Mouse (Mus musculus): Measurements from ENCODE around the gene Kif21b. TPM values are rescaled to one million over a fixed set of nuclear protein-coding genes. Genes with fewer than 3 reads are reported as not detected.

The Kif21b gene
- polyA plus RNA-seq, 1 experiment: 94.8 TPM

GRCm38 (mm10) chr1:136132386-136133201 lies 1.4 kb downstream of the Kif21b start:
- 16% methylated on average over 10 of the region's 10 CpGs for WGBS
- no peak for TF ChIP-seq CTCF (IDR thresholded peaks at IDR 0.05; ENCODE audit: insufficient read depth, low read depth, low read length)
- TF ChIP-seq POLR2A (IDR thresholded peaks at IDR 0.05; ENCODE audit: insufficient read depth, low read depth, low read length): no peak
- peak overlapping the region; percentile 74 for H3K27ac ChIP-seq (ENCODE audit: insufficient read depth, low read depth, low read length)
- H3K4me1 ChIP-seq (ENCODE audit: control insufficient read depth, insufficient read depth, low read length): peaks cover 66% of the 10 kb centered on the region
- peak overlapping the region; percentile 93 for H3K4me3 ChIP-seq (ENCODE audit: insufficient read depth, low read depth, low read length)

GRCm38 (mm10) chr1:136133570-136134240 lies 2.5 kb downstream of the Kif21b start:
- WGBS: 20% methylated on average over 13 of the region's 13 CpGs
- Histone ChIP-seq H3K4me3 (ENCODE audit: insufficient read depth, low read depth, low read length) (peak overlapping the region; percentile 93), H3K4me1 (ENCODE audit: control insufficient read depth, insufficient read depth, low read length) (peaks cover 67% of the 10 kb centered on the region), H3K27ac (ENCODE audit: insufficient read depth, low read depth, low read length) (peak overlapping the region; percentile 74; the same call in 1 of the 2 replicates)
- TF ChIP-seq CTCF (IDR thresholded peaks at IDR 0.05; ENCODE audit: insufficient read depth, low read depth, low read length) (no peak), POLR2A (IDR thresholded peaks at IDR 0.05; ENCODE audit: insufficient read depth, low read depth, low read length) (no peak)

- peak overlapping the region; percentile 22; the same call in 1 of the 2 replicates for H3K27ac ChIP-seq (ENCODE audit: insufficient read depth, low read depth, low read length)
- no peak for TF ChIP-seq POLR2A (IDR thresholded peaks at IDR 0.05; ENCODE audit: insufficient read depth, low read depth, low read length)
- TF ChIP-seq CTCF (IDR thresholded peaks at IDR 0.05; ENCODE audit: insufficient read depth, low read depth, low read length): no peak
- no peak overlapping the region for H3K4me3 ChIP-seq (ENCODE audit: insufficient read depth, low read depth, low read length)
- WGBS: 75% methylated on average over 2 of the region's 2 CpGs
- peaks cover 64% of the 10 kb centered on the region for H3K4me1 ChIP-seq (ENCODE audit: control insufficient read depth, insufficient read depth, low read length)
Observed at GRCm38 (mm10) chr1:136134547-136134946, 3.4 kb downstream of the Kif21b start.

GRCm38 (mm10) chr1:136135046-136135445 lies 3.9 kb downstream of the Kif21b start:
- 48% methylated on average over 1 of the region's 1 CpGs for WGBS
- TF ChIP-seq CTCF (IDR thresholded peaks at IDR 0.05; ENCODE audit: insufficient read depth, low read depth, low read length): no peak
- TF ChIP-seq POLR2A (IDR thresholded peaks at IDR 0.05; ENCODE audit: insufficient read depth, low read depth, low read length): no peak
- H3K27ac ChIP-seq (ENCODE audit: insufficient read depth, low read depth, low read length): peak overlapping the region; percentile 22; the same call in 1 of the 2 replicates
- H3K4me1 ChIP-seq (ENCODE audit: control insufficient read depth, insufficient read depth, low read length): peaks cover 63% of the 10 kb centered on the region
- H3K4me3 ChIP-seq (ENCODE audit: insufficient read depth, low read depth, low read length): no peak overlapping the region

GRCm38 (mm10) chr1:136135777-136136444 lies 4.7 kb downstream of the Kif21b start:
- Histone ChIP-seq H3K27ac (ENCODE audit: insufficient read depth, low read depth, low read length) (peak overlapping the region; percentile 57), H3K4me1 (ENCODE audit: control insufficient read depth, insufficient read depth, low read length) (peaks cover 65% of the 10 kb centered on the region), H3K4me3 (ENCODE audit: insufficient read depth, low read depth, low read length) (no peak overlapping the region)
- TF ChIP-seq POLR2A (IDR thresholded peaks at IDR 0.05; ENCODE audit: insufficient read depth, low read depth, low read length): no peak
- TF ChIP-seq CTCF (IDR thresholded peaks at IDR 0.05; ENCODE audit: insufficient read depth, low read depth, low read length): no peak
- 44% methylated on average over 6 of the region's 6 CpGs for WGBS

GRCm38 (mm10) chr1:136136547-136136946 lies 5.4 kb downstream of the Kif21b start:
- H3K4me3 ChIP-seq (ENCODE audit: insufficient read depth, low read depth, low read length): no peak overlapping the region
- peak overlapping the region; percentile 47 for H3K27ac ChIP-seq (ENCODE audit: insufficient read depth, low read depth, low read length)
- H3K4me1 ChIP-seq (ENCODE audit: control insufficient read depth, insufficient read depth, low read length): peaks cover 70% of the 10 kb centered on the region
- TF ChIP-seq CTCF (IDR thresholded peaks at IDR 0.05; ENCODE audit: insufficient read depth, low read depth, low read length): no peak
- no peak for TF ChIP-seq POLR2A (IDR thresholded peaks at IDR 0.05; ENCODE audit: insufficient read depth, low read depth, low read length)
- WGBS: 48% methylated on average over 4 of the region's 4 CpGs

- no peak overlapping the region for H3K4me3 ChIP-seq (ENCODE audit: insufficient read depth, low read depth, low read length)
- 41% methylated on average over 7 of the region's 7 CpGs for WGBS
- TF ChIP-seq POLR2A (IDR thresholded peaks at IDR 0.05; ENCODE audit: insufficient read depth, low read depth, low read length) (no peak), CTCF (IDR thresholded peaks at IDR 0.05; ENCODE audit: insufficient read depth, low read depth, low read length) (no peak)
- peaks cover 75% of the 10 kb centered on the region for H3K4me1 ChIP-seq (ENCODE audit: control insufficient read depth, insufficient read depth, low read length)
- peak overlapping the region; percentile 47 for H3K27ac ChIP-seq (ENCODE audit: insufficient read depth, low read depth, low read length)
Observed at GRCm38 (mm10) chr1:136137071-136137531, 5.9 kb downstream of the Kif21b start.

- no peak for TF ChIP-seq CTCF (IDR thresholded peaks at IDR 0.05; ENCODE audit: insufficient read depth, low read depth, low read length)
- Histone ChIP-seq H3K4me1 (ENCODE audit: control insufficient read depth, insufficient read depth, low read length) (peaks cover 79% of the 10 kb centered on the region), H3K4me3 (ENCODE audit: insufficient read depth, low read depth, low read length) (no peak overlapping the region), H3K27ac (ENCODE audit: insufficient read depth, low read depth, low read length) (peak overlapping the region; percentile 47)
- 0% methylated on average over 4 of the region's 4 CpGs for whole genome bisulfite sequencing
Observed at GRCm38 (mm10) chr1:136137575-136137974, 6.4 kb downstream of the Kif21b start.

All from olfactory bulb, adult 2 months (tissue).